Mouse (Mus musculus) left cerebral cortex, postnatal 25 days (tissue): Measurements from ENCODE around the gene Ins2. TPM values are rescaled to one million over a fixed set of nuclear protein-coding genes. Genes with fewer than 3 reads are reported as not detected.

Experiments used
- DNase-seq, 2 experiments: peaks; one replicate each; pipeline ENCODE4 v3.0.0; 2022; ENCODE audit warnings: low spot score in 2 of 2, mixed read lengths in 1 of 2
- intact Hi-C: fragments of 180-260 bp; cut with DNase I; formaldehyde crosslinking; loops from one replicate; pipeline ENCODE4 v1.15.1; 2025
- total RNA-seq, 2 experiments: library from RNA; stranded (reverse); gene quantifications; 2 replicates each; pipeline ENCODE4 v1.2.3; 2021

Ins2 gene
- total RNA-seq, 2 experiments from 2014 or later = not detected

- DNase-seq = no peak
- intact Hi-C loops = no loop called here
Observed at GRCm38 (mm10) chr7:142666109-142666508, 77.1 kb downstream of the Ins2 start.

- DNase-seq = no peak
- intact Hi-C loops = no loop called here
Observed at GRCm38 (mm10) chr7:142665364-142665763, 77.8 kb downstream of the Ins2 start.

- intact Hi-C loops = no loop called here
- no peak for DNase-seq
Observed at GRCm38 (mm10) chr7:142664465-142665029, 78.6 kb downstream of the Ins2 start.

GRCm38 (mm10) chr7:142663931-142664421 is 79.2 kb downstream of the Ins2 start:
- DNase-seq = no peak
- intact Hi-C loops = no loop called here

- intact Hi-C loops = no loop called here
Observed at GRCm38 (mm10) chr7:142663151-142663550, 80.0 kb downstream of the Ins2 start.

GRCm38 (mm10) chr7:142661811-142662210 is 81.4 kb downstream of the Ins2 start:
- intact Hi-C loops = no loop called here
- no peak for DNase-seq

More at GRCm38 (mm10) chr7:142663151-142663550, 80.0 kb downstream of the Ins2 start:
- no peak for DNase-seq

GRCm38 (mm10) chr7:142661046-142661445 is 82.1 kb downstream of the Ins2 start:
- intact Hi-C loops = no loop called here
- no peak for DNase-seq

- DNase-seq = no peak
- intact Hi-C loops = no loop called here
Observed at GRCm38 (mm10) chr7:142660651-142660945, 82.6 kb downstream of the Ins2 start.

GRCm38 (mm10) chr7:142659767-142660650 is 83.2 kb downstream of the Ins2 start:
- intact Hi-C loops = no loop called here
- no peak for DNase-seq

GRCm38 (mm10) chr7:142659181-142659681 is 84.0 kb downstream of the Ins2 start:
- DNase-seq = no peak
- intact Hi-C loops = no loop called here

GRCm38 (mm10) chr7:142658681-142659180 is 84.5 kb downstream of the Ins2 start:
- intact Hi-C loops = no loop called here
- no peak for DNase-seq

GRCm38 (mm10) chr7:142657821-142658614 is 85.2 kb downstream of the Ins2 start:
- DNase-seq = no peak

GRCm38 (mm10) chr7:142657341-142657791 is 85.8 kb downstream of the Ins2 start:
- no peak for DNase-seq
- intact Hi-C loops = no loop called here

More at GRCm38 (mm10) chr7:142657821-142658614, 85.2 kb downstream of the Ins2 start:
- intact Hi-C loops = no loop called here

GRCm38 (mm10) chr7:142656055-142656454 is 87.1 kb downstream of the Ins2 start:
- intact Hi-C loops = no loop called here
- DNase-seq = no peak

GRCm38 (mm10) chr7:142655633-142656032 is 87.5 kb downstream of the Ins2 start:
- no peak for DNase-seq

GRCm38 (mm10) chr7:142653726-142654125 is 89.5 kb downstream of the Ins2 start:
- intact Hi-C loops = no loop called here
- no peak for DNase-seq

More at GRCm38 (mm10) chr7:142655633-142656032, 87.5 kb downstream of the Ins2 start:
- intact Hi-C loops = no loop called here

- DNase-seq = no peak
- intact Hi-C loops = no loop called here
Observed at GRCm38 (mm10) chr7:142646676-142647075, 96.5 kb downstream of the Ins2 start.

- intact Hi-C loops = no loop called here
- no peak for DNase-seq
Observed at GRCm38 (mm10) chr7:142645045-142645444, 98.1 kb downstream of the Ins2 start.

GRCm38 (mm10) chr7:142636178-142636577 is 107.0 kb downstream of the Ins2 start:
- intact Hi-C loops = no loop called here

GRCm38 (mm10) chr7:142630691-142631090 is 112.5 kb downstream of the Ins2 start:
- no peak for DNase-seq
- intact Hi-C loops = no loop called here

More at GRCm38 (mm10) chr7:142636178-142636577, 107.0 kb downstream of the Ins2 start:
- DNase-seq = no peak
